Mouse (Mus musculus) c-Kit-positive CD71-negative TER-119-negative erythroid progenitor cells, embryonic 14.5 days (primary cell): ENCODE measurements around the gene Actr1b.

ENCODE experiments used
- DNase-seq: peaks from one replicate; pipeline ENCODE4 v3.0.0-alpha.2; 2013; ENCODE audit warnings: low read depth

The Actr1b gene

DNA sequence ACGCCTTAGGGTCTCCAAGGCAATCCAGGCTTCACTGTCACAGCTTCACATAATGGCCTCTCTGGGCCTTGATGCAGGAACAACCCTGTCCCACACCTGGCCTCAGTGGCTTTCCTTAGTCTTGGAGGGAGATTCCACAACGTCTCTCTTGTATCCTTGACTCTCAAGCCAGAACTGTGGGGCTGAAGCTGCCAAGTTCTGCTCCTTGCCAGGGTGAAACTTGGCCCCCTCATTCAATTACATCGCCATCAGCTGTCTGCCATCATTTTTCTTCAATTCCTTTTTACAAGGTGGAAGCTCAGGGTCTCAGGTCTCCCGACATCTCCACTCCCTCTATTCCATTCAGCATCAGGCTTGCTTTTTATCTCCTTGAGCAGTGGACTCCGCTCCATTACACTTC, 59.2 kb downstream of the Actr1b start:
- no peak for DNase-seq
